Mouse (Mus musculus) hindbrain, embryonic 14.5 days (tissue): Measurements from ENCODE around the gene F5. TPM values are rescaled to one million over a fixed set of nuclear protein-coding genes. Genes with fewer than 3 reads are reported as not detected.

ENCODE experiments used
- ATAC-seq: fragments of 200-750 bp; cut with Nextera tagmentation; 2 replicates; pipeline ENCODE4 v1.8.0; 2017; ENCODE audit warnings: moderate number of reproducible peaks, mild to moderate bottlenecking, moderate TSS enrichment, moderate library complexity; ENCODE audit not compliant: low FRiP score
- DNase-seq: peaks from one replicate; pipeline ENCODE4 v3.0.0-alpha.2; 2015; ENCODE audit warnings: low spot score
- H3K27ac ChIP-seq: fragments of 300-500 bp; sonication (generic); 2 replicates; pipeline ENCODE4 v1.5.1; 2014; ENCODE audit warnings: mild to moderate bottlenecking, moderate library complexity
- H3K27me3 ChIP-seq: fragments of 300-500 bp; sonication (generic); 2 replicates; pipeline ENCODE4 v1.6.1; 2014; ENCODE audit warnings: mild to moderate bottlenecking, low read length, mixed read lengths; ENCODE audit not compliant: control insufficient read depth, insufficient read depth
- H3K36me3 ChIP-seq: fragments of 300-500 bp; sonication (generic); replicated peaks from 2 replicates; pipeline ENCODE4 v1.6.1; 2014; ENCODE audit not compliant: control insufficient read depth, insufficient read depth
- H3K4me1 ChIP-seq: fragments of 300-500 bp; sonication (generic); replicated peaks from 2 replicates; pipeline ENCODE4 v1.6.1; 2014; ENCODE audit warnings: antibody characterized with exemption, low read length, mixed read lengths; ENCODE audit not compliant: control insufficient read depth, insufficient read depth
- H3K4me2 ChIP-seq: fragments of 300-500 bp; sonication (generic); replicated peaks from 2 replicates; pipeline ENCODE4 v1.6.1; 2014; ENCODE audit warnings: mild to moderate bottlenecking, moderate library complexity
- H3K4me3 ChIP-seq: fragments of 300-500 bp; sonication (generic); replicated peaks from 2 replicates; pipeline ENCODE4 v1.5.1; 2014; ENCODE audit warnings: mild to moderate bottlenecking, low read length
- H3K9ac ChIP-seq: fragments of 300-500 bp; sonication (generic); 2 replicates; pipeline ENCODE4 v1.6.1; 2014
- H3K9me3 ChIP-seq: fragments of 300-500 bp; sonication (generic); 2 replicates; pipeline ENCODE4 v1.6.1; 2016; ENCODE audit warnings: low read length; ENCODE audit not compliant: control insufficient read depth
- WGBS: fragments of 180-500 bp; shearing (Covaris S2); extraction: QIAGEN DNeasy Blood & Tissue Kit; methylation state at CpG from one replicate; pipeline ENCODE4 v1.1.7; 2014; 5-methylcytosine and 5-hydroxymethylcytosine counted together
- polyA plus RNA-seq: library from polyadenylated mRNA; unstranded; fragments of >200 nt; fragmentation: Nextera tagmentation; extraction: Ambion mirVana; gene quantifications from 2 replicates; pipeline ENCODE4 v1.2.1, GENCODE M21; 2014

F5 gene
- polyA plus RNA-seq, result 0.18 and 0.24 TPM in 2 replicates

GRCm38 (mm10) chr1:164151387-164152088 is at the start of gene F5:
Gene F5, plus strand, starts transcription at chr1:164151838.
- no peak within 1 kb of the TSS for H3K27ac ChIP-seq
- DNase-seq, result no peak
- no peaks in the 10 kb centered on the region for H3K36me3 ChIP-seq
- H3K9me3 ChIP-seq, result no peaks in the 10 kb centered on the region
- WGBS, result 12% methylated on average over 16 of the region's 16 CpGs
- H3K27me3 ChIP-seq, result no peaks in the 10 kb centered on the region
- no peak for ATAC-seq
- no peak within 1 kb of the TSS for H3K4me2 ChIP-seq
- no peaks in the 10 kb centered on the region for H3K4me1 ChIP-seq
- H3K4me3 ChIP-seq, result no peak within 1 kb of the TSS
- H3K9ac ChIP-seq, result no peak within 1 kb of the TSS

DNA sequence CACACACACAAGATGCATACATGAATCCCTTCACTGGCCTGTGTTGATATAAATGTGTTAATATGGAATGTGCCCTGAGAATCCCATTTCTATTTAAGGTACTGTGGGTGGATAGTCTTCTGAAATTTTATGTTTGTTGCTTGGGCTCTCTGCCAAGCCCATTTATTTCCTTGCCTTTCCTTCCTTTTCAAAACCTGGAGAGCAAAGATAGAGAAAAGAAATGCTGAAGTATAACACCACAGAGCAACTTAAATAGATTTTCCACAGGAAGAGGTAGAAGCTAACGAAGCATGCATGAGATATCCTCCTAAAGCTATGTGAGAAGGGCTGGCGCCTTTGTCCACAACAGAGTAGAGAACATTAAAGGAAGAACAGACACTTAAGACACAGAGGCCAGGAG is 41.9 kb upstream of the F5 start:
- Histone ChIP-seq H3K9ac (no peak overlapping the region), H3K36me3 (no peaks in the 10 kb centered on the region), H3K4me2 (no peak overlapping the region), H3K27me3 (no peaks in the 10 kb centered on the region), H3K27ac (no peak overlapping the region), H3K9me3 (no peaks in the 10 kb centered on the region), H3K4me1 (no peaks in the 10 kb centered on the region), H3K4me3 (no peak overlapping the region)
- DNase-seq (no peak), ATAC-seq (no peak)
- WGBS, result 86% methylated on average over 2 of the region's 2 CpGs

- Histone ChIP-seq H3K9ac (no peak overlapping the region), H3K27me3 (no peaks in the 10 kb centered on the region), H3K27ac (no peak overlapping the region), H3K4me1 (no peaks in the 10 kb centered on the region), H3K36me3 (no peaks in the 10 kb centered on the region), H3K4me2 (no peak overlapping the region), H3K4me3 (no peak overlapping the region), H3K9me3 (no peaks in the 10 kb centered on the region)
- ATAC-seq, result no peak
- no peak for DNase-seq
- 91% methylated on average over 9 of the region's 9 CpGs for WGBS
These were observed 40.9 kb upstream of the F5 start for GRCm38 (mm10) chr1:164110591-164111329.

- H3K27ac ChIP-seq, result no peak overlapping the region
- H3K4me1 ChIP-seq, result no peaks in the 10 kb centered on the region
- DNase-seq (no peak), ATAC-seq (no peak)
- H3K4me2 ChIP-seq, result no peak overlapping the region
- no peaks in the 10 kb centered on the region for H3K9me3 ChIP-seq
- no peaks in the 10 kb centered on the region for H3K36me3 ChIP-seq
- 85% methylated on average over 5 of the region's 5 CpGs for WGBS
- H3K9ac ChIP-seq, result no peak overlapping the region
- H3K4me3 ChIP-seq, result no peak overlapping the region
- H3K27me3 ChIP-seq, result no peaks in the 10 kb centered on the region
These were observed 37.4 kb upstream of the F5 start for GRCm38 (mm10) chr1:164114280-164114679.

GRCm38 (mm10) chr1:164114947-164115493 is 36.6 kb upstream of the F5 start, which contains the start of gene Selp:
Gene Selp, plus strand, starts transcription at chr1:164115264.
- Histone ChIP-seq H3K4me2 (no peak within 1 kb of the TSS), H3K27me3 (no peaks in the 10 kb centered on the region), H3K4me1 (no peaks in the 10 kb centered on the region), H3K4me3 (no peak within 1 kb of the TSS), H3K36me3 (no peaks in the 10 kb centered on the region), H3K9ac (no peak within 1 kb of the TSS), H3K9me3 (no peaks in the 10 kb centered on the region), H3K27ac (no peak within 1 kb of the TSS)
- 83% methylated on average over 8 of the region's 8 CpGs for WGBS
- DNase-seq (no peak), ATAC-seq (no peak)

DNA sequence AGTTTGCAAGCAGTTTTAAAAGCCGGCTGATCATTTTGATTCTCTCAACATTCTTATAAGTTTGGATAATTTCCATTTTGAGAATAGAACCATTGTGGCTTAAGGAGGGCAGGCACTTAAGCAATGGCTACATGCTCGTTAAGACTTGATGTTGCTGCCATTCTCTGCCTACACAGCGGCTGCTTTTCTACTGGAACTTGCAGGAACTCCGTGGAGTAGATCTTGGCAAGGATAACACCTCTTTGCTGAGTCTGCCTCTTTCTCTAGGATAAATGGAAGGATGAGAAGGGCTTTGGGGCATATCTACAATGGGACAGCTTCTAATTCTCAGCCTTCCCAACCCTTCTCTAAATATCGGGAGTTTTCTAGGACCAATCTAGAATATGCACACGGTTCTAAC is 36.0 kb upstream of the F5 start:
- Histone ChIP-seq H3K4me2 (no peak overlapping the region), H3K9me3 (no peaks in the 10 kb centered on the region), H3K36me3 (no peaks in the 10 kb centered on the region), H3K4me1 (no peaks in the 10 kb centered on the region), H3K4me3 (no peak overlapping the region), H3K27ac (no peak overlapping the region), H3K9ac (no peak overlapping the region), H3K27me3 (no peaks in the 10 kb centered on the region)
- ATAC-seq (no peak), DNase-seq (no peak)
- WGBS, result 77% methylated on average over 6 of the region's 6 CpGs

DNA sequence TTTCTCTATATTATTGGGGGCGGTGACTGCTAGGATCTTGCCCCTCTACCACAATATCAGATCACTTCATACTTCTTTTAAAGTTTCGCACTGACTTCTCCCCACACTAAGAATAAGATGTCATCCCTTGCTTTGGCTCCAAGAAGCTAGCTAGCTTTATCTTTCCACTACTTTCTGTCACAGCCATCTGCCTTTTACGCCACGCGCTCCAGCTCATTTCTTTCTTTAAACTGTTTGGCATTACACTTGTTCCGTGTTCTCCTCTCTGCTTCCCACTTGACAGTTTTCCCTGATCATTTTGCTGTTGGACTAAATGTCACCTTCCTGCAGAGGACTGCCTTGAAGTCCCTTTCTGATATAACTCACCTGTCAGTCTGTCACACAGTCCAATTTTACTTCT is 33.8 kb upstream of the F5 start:
- no peak for DNase-seq
- Histone ChIP-seq H3K36me3 (no peaks in the 10 kb centered on the region), H3K9me3 (no peaks in the 10 kb centered on the region), H3K9ac (no peak overlapping the region), H3K27ac (no peak overlapping the region), H3K4me1 (no peaks in the 10 kb centered on the region), H3K27me3 (no peaks in the 10 kb centered on the region), H3K4me2 (no peak overlapping the region), H3K4me3 (no peak overlapping the region)
- WGBS, result 94% methylated on average over 6 of the region's 6 CpGs
- no peak for ATAC-seq

- DNase-seq (no peak), ATAC-seq (no peak)
- Histone ChIP-seq H3K9ac (no peak overlapping the region), H3K9me3 (no peaks in the 10 kb centered on the region), H3K4me3 (no peak overlapping the region), H3K36me3 (no peaks in the 10 kb centered on the region), H3K4me1 (no peaks in the 10 kb centered on the region), H3K27me3 (no peaks in the 10 kb centered on the region), H3K4me2 (no peak overlapping the region), H3K27ac (no peak overlapping the region)
- 77% methylated on average over 3 of the region's 3 CpGs for WGBS
These were observed 31.5 kb upstream of the F5 start for GRCm38 (mm10) chr1:164119892-164120776.

GRCm38 (mm10) chr1:164120777-164121158 is 30.9 kb upstream of the F5 start:
- 89% methylated on average over 3 of the region's 3 CpGs for WGBS
- H3K4me3 ChIP-seq, result no peak overlapping the region
- no peaks in the 10 kb centered on the region for H3K9me3 ChIP-seq
- no peaks in the 10 kb centered on the region for H3K27me3 ChIP-seq
- H3K36me3 ChIP-seq, result no peaks in the 10 kb centered on the region
- DNase-seq (no peak), ATAC-seq (no peak)
- no peak overlapping the region for H3K9ac ChIP-seq
- no peaks in the 10 kb centered on the region for H3K4me1 ChIP-seq
- H3K27ac ChIP-seq, result no peak overlapping the region
- H3K4me2 ChIP-seq, result no peak overlapping the region
